Mouse (Mus musculus) hindbrain, embryonic 12.5 days (tissue): ENCODE results near the gene Frmd4a. TPM values are rescaled to one million over a fixed set of nuclear protein-coding genes. Genes with fewer than 3 reads are reported as not detected.

Experiments used
- ATAC-seq: fragments of 200-750 bp; cut with Nextera tagmentation; 2 replicates; pipeline ENCODE4 v1.8.0; 2017; ENCODE audit warnings: moderate TSS enrichment; ENCODE audit not compliant: low FRiP score
- H3K27ac ChIP-seq: fragments of 300-500 bp; sonication (generic); 2 replicates; pipeline ENCODE4 v1.5.1; 2016; ENCODE audit warnings: mild to moderate bottlenecking
- H3K27me3 ChIP-seq: fragments of 300-500 bp; sonication (generic); 2 replicates; pipeline ENCODE4 v1.6.1; 2016; ENCODE audit warnings: mild to moderate bottlenecking
- H3K36me3 ChIP-seq: fragments of 300-500 bp; sonication (generic); 2 replicates; pipeline ENCODE4 v1.6.1; 2016; ENCODE audit warnings: mild to moderate bottlenecking
- H3K4me1 ChIP-seq: fragments of 300-500 bp; sonication (generic); 2 replicates; pipeline ENCODE4 v1.6.1; 2016
- H3K4me2 ChIP-seq: fragments of 300-500 bp; sonication (generic); replicated peaks from 2 replicates; pipeline ENCODE4 v1.6.1; 2016; ENCODE audit warnings: mild to moderate bottlenecking
- H3K4me3 ChIP-seq: fragments of 300-500 bp; sonication (generic); 2 replicates; pipeline ENCODE4 v1.5.1; 2016; ENCODE audit warnings: mild to moderate bottlenecking
- H3K9ac ChIP-seq: fragments of 300-500 bp; sonication (generic); 2 replicates; pipeline ENCODE4 v1.6.1; 2016; ENCODE audit warnings: mild to moderate bottlenecking, moderate library complexity
- H3K9me3 ChIP-seq: fragments of 300-500 bp; sonication (generic); replicated peaks from 2 replicates; pipeline ENCODE4 v1.6.1; 2016; ENCODE audit warnings: mild to moderate bottlenecking
- WGBS: fragments of 180-500 bp; shearing (Covaris S2); methylation state at CpG from one replicate; pipeline ENCODE4 v1.1.7; 2016; 5-methylcytosine and 5-hydroxymethylcytosine counted together
- polyA plus RNA-seq: library from polyadenylated mRNA; unstranded; fragments of >200 nt; fragmentation: Nextera tagmentation; extraction: Ambion mirVana; gene quantifications from 2 replicates; pipeline ENCODE4 v1.2.1, GENCODE M21; 2016

The Frmd4a gene
- polyA plus RNA-seq, 1 experiment from 2014 or later, result 69.6 TPM

DNA sequence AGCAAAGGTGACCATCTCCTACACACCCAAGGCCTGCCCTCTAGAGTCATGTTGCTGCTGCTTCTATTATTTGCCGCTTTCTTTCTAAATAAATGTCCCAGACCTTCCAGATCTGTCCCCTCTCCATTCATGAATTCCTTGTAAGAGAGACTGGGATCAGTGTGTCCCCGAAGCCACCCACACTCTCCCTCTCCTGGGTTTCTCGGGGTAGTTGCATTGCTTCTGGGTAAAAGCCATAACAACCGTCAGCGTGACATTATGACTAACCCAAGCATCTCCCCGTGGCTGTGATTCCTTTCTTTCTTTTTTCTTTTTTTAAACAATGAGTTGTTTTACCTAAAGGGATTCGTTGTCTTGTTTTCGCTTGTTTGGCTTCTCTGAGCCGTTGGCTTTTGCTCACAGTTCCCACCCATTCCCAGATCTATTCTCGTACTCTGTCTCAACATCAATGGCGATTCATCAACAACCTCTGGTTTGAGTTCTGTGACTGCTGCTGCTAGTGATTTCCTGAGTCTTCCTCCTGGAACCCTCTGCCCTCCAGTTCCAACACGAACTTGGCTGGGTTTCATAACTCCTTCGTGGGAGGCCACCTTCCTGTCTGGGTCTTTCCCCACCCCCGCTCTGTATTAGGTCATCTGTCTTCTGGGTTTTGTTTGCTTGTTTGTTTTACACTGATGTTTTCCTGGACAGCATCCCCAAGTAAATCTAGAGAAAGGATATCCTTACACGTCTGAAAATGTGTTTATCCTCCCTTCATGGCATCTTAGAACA is 483.9 kb downstream of the Frmd4a start:
- ATAC-seq, result no peak
- no peak overlapping the region for H3K4me3 ChIP-seq
- 81% methylated on average over 15 of the region's 15 CpGs for WGBS
- H3K27me3 ChIP-seq, result no peaks in the 10 kb centered on the region
- no peak overlapping the region for H3K27ac ChIP-seq
- H3K4me2 ChIP-seq, result no peak overlapping the region
- H3K9me3 ChIP-seq, result no peaks in the 10 kb centered on the region
- no peak overlapping the region for H3K9ac ChIP-seq
- 0 out of 2 replicates have a peak, but pooled peaks cover 3% of the 10 kb centered on the region for H3K4me1 ChIP-seq
- H3K36me3 ChIP-seq, result peaks cover 38% of the 10 kb centered on the region

DNA sequence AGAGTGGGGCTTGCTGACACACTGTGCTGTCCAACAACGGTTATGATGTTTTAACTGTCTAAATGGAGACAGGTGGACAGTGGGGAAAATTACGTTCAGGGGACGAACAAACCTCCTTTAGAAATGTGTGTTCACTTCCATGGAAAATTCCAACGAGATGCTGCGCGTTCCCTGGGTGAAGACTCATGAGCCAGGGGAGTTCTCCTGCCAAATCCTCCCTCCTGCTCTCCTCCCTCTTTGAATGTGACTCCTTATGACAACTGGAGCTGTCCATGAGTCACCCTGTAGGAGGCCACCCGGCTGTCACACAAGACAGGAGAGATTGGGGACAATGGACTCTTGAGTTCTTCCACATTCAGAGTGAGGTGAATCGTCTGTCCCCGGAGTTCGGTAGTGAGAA is 486.9 kb downstream of the Frmd4a start:
- H3K27ac ChIP-seq, result peak overlapping the region; percentile 17; the same call in 1 of the 2 replicates
- H3K27me3 ChIP-seq, result no peaks in the 10 kb centered on the region
- peaks cover 35% of the 10 kb centered on the region for H3K36me3 ChIP-seq
- H3K9me3 ChIP-seq, result no peaks in the 10 kb centered on the region
- 85% methylated on average over 10 of the region's 10 CpGs for WGBS
- no peak for ATAC-seq
- H3K4me1 ChIP-seq, result 0 out of 2 replicates have a peak, but pooled peaks cover 9% of the 10 kb centered on the region
- no peak overlapping the region for H3K4me2 ChIP-seq
- no peak overlapping the region for H3K9ac ChIP-seq
- H3K4me3 ChIP-seq, result no peak overlapping the region

DNA sequence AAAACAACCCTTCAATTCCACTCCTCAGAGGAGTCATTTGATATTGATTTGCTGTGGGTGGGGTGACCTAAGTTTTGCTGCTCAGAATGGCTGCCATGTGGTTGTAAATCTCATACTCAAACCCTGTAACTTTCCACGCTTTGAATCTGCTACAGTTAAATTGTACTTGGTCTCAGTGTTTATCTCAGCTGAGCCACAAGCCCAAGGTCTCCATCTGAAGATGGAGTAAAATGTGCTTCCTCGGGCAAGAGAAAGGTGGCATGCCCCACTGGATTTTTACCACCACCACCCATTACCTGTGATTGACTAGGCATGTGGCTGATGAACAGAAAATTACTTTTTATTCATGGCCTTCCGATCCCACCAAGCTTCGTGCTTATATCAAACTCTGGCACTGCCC is 488.2 kb downstream of the Frmd4a start:
- Histone ChIP-seq H3K4me1 (0 out of 2 replicates have a peak, but pooled peaks cover 9% of the 10 kb centered on the region), H3K27ac (no peak overlapping the region), H3K36me3 (peaks cover 34% of the 10 kb centered on the region), H3K27me3 (no peaks in the 10 kb centered on the region), H3K9me3 (no peaks in the 10 kb centered on the region), H3K9ac (no peak overlapping the region), H3K4me3 (no peak overlapping the region), H3K4me2 (no peak overlapping the region)
- ATAC-seq, result no peak
- WGBS, result 94% methylated on average over 4 of the region's 4 CpGs

DNA sequence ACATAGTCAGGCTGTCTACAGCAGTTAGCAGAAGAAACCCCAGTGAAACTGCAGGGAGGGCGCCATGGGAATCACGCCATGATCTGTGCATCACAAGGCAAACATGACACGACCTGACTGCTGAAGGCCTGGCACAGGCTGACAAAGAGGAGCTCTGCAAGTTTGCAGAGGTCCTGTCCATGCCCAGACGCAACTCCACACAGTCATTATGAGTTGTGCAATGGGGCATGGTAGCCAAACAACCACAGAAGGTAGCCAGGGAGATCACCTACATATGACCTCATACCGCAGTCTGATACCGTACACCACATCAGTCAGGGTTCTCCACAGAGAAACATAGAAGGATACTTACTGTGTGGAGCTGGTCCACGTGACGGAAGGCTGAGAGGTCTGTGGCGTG is 489.1 kb downstream of the Frmd4a start:
- no peak overlapping the region for H3K4me3 ChIP-seq
- H3K4me2 ChIP-seq, result no peak overlapping the region
- H3K9me3 ChIP-seq, result no peaks in the 10 kb centered on the region
- no peak overlapping the region for H3K27ac ChIP-seq
- 0 out of 2 replicates have a peak, but pooled peaks cover 9% of the 10 kb centered on the region for H3K4me1 ChIP-seq
- H3K36me3 ChIP-seq, result peaks cover 25% of the 10 kb centered on the region
- H3K9ac ChIP-seq, result no peak overlapping the region
- WGBS, result 95% methylated on average over 9 of the region's 9 CpGs
- no peaks in the 10 kb centered on the region for H3K27me3 ChIP-seq
- ATAC-seq, result no peak

DNA sequence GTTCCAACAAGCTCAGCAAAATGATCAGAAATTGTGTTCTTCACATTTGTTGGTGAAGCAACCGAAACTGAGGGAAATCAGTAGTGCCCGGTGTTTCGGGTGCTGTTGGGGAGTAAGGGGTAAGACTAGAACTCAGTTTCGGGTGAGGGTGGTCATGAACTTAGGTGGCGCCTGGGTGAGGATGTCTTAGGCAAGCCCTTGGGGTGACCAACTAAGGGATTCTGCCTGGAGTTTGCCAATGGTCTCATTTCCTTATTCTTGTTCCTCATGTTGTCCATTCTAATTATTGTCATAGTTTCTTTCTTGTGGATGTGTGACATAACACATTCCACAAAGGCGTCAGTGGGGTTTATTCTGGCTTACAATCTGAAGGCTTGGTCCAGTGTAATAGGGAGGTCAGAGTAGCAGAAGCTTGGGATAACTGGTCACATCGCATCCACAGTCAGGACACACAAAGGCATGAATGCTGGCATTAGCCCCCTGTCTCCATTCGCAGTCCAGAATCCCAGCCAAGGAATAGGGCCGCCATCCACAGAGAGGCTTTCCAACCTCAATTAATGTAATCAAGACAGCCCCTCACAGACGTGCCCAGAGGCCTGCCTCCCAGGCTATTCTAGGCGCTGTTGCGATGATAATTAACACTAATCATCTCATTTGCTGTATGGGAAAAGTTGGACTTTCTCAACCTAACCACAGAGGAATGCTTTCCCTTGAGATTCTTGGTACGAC is 490.5 kb downstream of the Frmd4a start:
- WGBS, result 90% methylated on average over 13 of the region's 13 CpGs
- H3K27ac ChIP-seq, result no peak overlapping the region
- peaks cover 13% of the 10 kb centered on the region for H3K4me1 ChIP-seq
- no peak overlapping the region for H3K4me2 ChIP-seq
- no peaks in the 10 kb centered on the region for H3K9me3 ChIP-seq
- no peak overlapping the region for H3K4me3 ChIP-seq
- H3K9ac ChIP-seq, result no peak overlapping the region
- ATAC-seq, result no peak
- peaks cover 20% of the 10 kb centered on the region; the same call in 1 of the 2 replicates for H3K36me3 ChIP-seq
- H3K27me3 ChIP-seq, result no peaks in the 10 kb centered on the region

DNA sequence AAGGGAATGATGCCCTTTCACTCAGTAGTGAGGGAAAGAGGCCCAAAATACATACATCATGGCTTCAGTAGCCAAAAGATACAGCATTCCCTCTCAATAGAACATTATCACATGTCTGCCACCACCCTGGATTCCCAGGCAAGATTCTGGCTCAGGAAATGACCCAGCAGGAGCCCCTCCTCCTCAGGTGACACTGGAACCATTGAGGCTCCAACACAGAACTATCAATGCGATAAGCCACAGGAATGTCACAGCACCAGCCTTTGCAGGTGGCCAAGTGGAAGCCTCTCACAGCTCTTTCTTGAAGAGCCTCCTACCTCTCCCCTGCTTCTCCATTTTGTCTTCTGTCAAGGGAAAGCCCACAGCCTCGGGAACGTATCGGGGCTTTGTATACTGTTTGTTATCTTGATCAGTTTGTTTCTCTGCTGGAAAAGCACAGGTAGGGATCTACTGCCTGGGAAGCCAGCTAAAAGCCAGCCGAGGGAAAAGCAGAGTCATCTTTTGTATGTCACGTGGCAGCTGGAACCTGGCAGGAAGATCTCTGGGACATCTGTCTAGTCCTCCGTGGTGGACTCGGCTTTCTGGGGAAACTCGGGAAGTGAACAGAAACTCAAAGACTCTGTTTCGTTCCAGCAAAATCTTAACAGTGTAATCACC is 491.6 kb downstream of the Frmd4a start:
- WGBS, result 84% methylated on average over 10 of the region's 10 CpGs
- no peak overlapping the region for H3K4me2 ChIP-seq
- H3K36me3 ChIP-seq, result peaks cover 24% of the 10 kb centered on the region
- no peaks in the 10 kb centered on the region for H3K27me3 ChIP-seq
- H3K4me1 ChIP-seq, result peaks cover 13% of the 10 kb centered on the region
- no peaks in the 10 kb centered on the region for H3K9me3 ChIP-seq
- H3K9ac ChIP-seq, result no peak overlapping the region
- no peak for ATAC-seq
- no peak overlapping the region for H3K4me3 ChIP-seq
- H3K27ac ChIP-seq, result no peak overlapping the region

DNA sequence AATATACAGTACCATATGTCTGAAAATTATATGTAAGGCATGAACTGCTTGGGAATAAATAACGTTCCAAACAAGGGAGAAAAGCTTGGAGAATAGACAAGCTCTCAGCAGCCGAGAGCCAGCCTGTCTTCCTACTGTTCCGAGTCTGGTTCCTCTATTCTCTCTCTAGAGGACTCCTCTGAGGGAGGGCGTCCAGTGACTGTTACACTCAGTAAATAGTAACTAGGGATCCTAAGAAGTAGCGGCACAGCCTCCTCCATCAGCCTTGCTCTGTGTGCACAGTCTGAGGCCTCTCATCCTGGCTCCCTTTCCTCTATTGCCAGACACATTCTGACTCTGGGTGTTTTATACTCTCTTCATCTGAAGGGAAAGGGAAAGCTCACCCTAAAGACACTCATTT is 492.2 kb downstream of the Frmd4a start:
- no peak overlapping the region for H3K4me3 ChIP-seq
- ATAC-seq, result no peak

DNA sequence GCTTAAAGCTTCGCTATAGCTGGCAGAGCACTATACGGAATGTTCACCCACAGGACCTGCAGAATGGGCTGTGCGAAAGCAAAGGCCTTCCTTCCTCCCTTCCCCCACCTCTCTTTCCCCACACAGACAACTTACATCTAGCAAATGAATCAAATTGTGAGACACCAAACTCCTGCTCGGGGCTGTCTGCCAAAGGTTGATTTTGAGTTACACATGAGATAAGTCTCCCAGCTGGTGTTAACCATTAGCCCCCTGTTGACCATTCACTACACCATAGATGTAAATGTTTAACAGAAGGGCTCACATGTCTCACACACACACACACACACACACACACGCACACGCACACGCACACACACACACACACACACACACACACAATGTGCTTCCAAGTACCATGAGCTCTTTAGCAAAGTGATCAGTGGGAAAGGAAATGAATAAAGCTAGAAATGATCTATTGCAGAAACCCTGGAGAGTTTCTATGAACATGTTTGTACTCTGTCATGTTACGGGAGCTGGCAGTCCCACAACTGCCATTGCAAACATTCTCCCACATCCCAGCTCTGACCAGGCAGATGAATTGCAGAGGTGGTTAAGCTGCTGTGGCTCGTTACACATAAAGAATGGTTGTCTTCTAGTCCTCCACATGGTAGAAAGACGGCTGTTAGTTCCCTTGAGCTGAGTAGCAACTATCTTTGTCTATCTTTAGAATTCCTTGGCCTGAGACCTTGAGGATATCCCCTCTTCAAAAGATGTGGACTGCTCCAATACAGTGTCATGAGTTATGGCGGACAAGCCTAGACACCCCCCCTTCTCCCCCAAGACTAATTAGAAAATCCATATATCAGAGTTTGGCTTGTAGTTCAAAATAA is 492.9 kb downstream of the Frmd4a start:
- Histone ChIP-seq H3K27ac (no peak overlapping the region; the same call in 1 of the 2 replicates), H3K9me3 (no peaks in the 10 kb centered on the region), H3K27me3 (no peaks in the 10 kb centered on the region), H3K4me2 (no peak overlapping the region), H3K4me3 (no peak overlapping the region), H3K36me3 (peaks cover 17% of the 10 kb centered on the region), H3K9ac (no peak overlapping the region), H3K4me1 (peaks cover 13% of the 10 kb centered on the region)
- WGBS, result 74% methylated on average over 11 of the region's 11 CpGs
- no peak for ATAC-seq

More for the DNA sequence above, 492.2 kb downstream of the Frmd4a start:
- Histone ChIP-seq H3K4me2 (no peak overlapping the region), H3K4me1 (peaks cover 13% of the 10 kb centered on the region), H3K9ac (no peak overlapping the region), H3K27ac (no peak overlapping the region; the same call in 1 of the 2 replicates), H3K9me3 (no peaks in the 10 kb centered on the region), H3K27me3 (no peaks in the 10 kb centered on the region), H3K36me3 (peaks cover 22% of the 10 kb centered on the region)
- WGBS, result 77% methylated on average over 5 of the region's 5 CpGs

DNA sequence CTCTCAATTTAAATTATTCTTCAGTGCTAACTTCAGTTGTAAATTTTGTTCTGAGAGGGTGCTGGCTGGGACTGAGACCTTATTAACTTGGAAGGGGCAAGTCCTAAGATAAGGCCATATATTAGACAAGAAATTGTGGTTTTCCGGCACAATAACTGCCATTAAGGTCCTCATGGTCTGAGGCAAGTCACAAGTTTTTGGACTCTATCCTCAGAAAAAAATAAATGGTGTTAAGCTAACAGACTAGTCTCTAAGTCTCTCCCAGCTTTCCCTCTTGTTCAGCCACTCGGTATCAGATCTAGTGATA is 493.5 kb downstream of the Frmd4a start:
- no peak for ATAC-seq
- no peak overlapping the region for H3K4me3 ChIP-seq
- H3K9ac ChIP-seq, result no peak overlapping the region
- no peak overlapping the region for H3K27ac ChIP-seq
- H3K4me1 ChIP-seq, result peaks cover 13% of the 10 kb centered on the region
- WGBS, result 97% methylated on average over 2 of the region's 2 CpGs
- H3K27me3 ChIP-seq, result no peaks in the 10 kb centered on the region
- H3K36me3 ChIP-seq, result peaks cover 15% of the 10 kb centered on the region
- H3K9me3 ChIP-seq, result no peaks in the 10 kb centered on the region
- no peak overlapping the region for H3K4me2 ChIP-seq

DNA sequence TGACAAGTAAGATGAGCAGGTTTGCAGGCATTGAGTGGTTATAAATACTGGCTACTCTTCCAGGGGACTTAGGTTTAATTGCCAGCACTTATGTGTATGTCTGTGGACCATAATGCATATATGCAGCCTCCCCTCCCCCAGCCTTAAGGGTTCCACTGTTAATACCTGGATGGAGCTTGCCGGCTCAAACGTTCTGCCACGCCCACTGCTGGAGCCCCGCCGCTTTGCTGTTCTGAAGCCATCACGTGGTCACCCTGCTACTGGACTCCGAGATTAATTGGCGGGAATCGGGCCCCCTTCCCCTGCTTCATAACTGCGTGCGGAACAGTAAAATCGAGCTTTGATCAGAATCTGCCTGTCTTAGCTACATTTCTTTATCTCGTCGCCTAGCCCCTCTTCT is 495.1 kb downstream of the Frmd4a start:
- H3K4me2 ChIP-seq, result no peak overlapping the region
- no peak overlapping the region for H3K9ac ChIP-seq
- ATAC-seq, result peak; percentile 17; the same call in 1 of the 2 replicates
- no peaks in the 10 kb centered on the region for H3K27me3 ChIP-seq
- peaks cover 17% of the 10 kb centered on the region for H3K4me1 ChIP-seq
- peaks cover 10% of the 10 kb centered on the region for H3K36me3 ChIP-seq
- H3K27ac ChIP-seq, result no peak overlapping the region
- no peak overlapping the region for H3K4me3 ChIP-seq
- no peaks in the 10 kb centered on the region for H3K9me3 ChIP-seq
- WGBS, result 52% methylated on average over 14 of the region's 14 CpGs

DNA sequence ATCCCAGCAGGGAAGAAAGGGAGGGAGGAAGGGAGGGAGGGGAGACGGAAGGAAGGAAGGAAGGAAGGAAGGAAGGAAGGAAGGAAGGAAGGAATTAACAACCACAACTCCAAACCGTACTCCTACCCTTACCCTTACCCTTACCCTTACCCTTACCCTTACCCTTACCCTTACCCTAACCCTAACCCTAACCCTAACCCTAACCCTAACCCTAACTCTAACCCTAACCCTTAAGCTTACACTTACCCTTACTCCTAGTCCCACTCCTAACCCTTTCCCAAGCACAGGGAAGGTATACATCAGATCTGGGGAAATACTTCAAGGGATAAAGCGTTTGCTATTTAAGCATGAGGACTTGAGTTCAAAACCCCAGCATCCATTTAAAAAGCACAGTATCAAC is 498.4 kb downstream of the Frmd4a start:
- no peak overlapping the region for H3K27ac ChIP-seq
- ATAC-seq, result no peak
- no peaks in the 10 kb centered on the region for H3K9me3 ChIP-seq
- no peak overlapping the region for H3K4me3 ChIP-seq
- peaks cover 11% of the 10 kb centered on the region for H3K4me1 ChIP-seq
- H3K27me3 ChIP-seq, result no peaks in the 10 kb centered on the region
- WGBS, result 79% methylated on average over 3 of the region's 3 CpGs
- H3K36me3 ChIP-seq, result peaks cover 7% of the 10 kb centered on the region
- no peak overlapping the region for H3K4me2 ChIP-seq
- no peak overlapping the region for H3K9ac ChIP-seq
